Mouse (Mus musculus) kidney, adult 11 months (tissue): ENCODE measurements around the gene Wars.

ENCODE experiments used
- DNase-seq: peaks from one replicate; pipeline ENCODE4 v3.0.0; 2022

Gene Wars

GRCm38 (mm10) chr12:108893715-108894431 is at the start of gene Wars:
Wars (minus strand) TSS chr12:108894174.
- DNase-seq = peak; percentile 94

DNA sequence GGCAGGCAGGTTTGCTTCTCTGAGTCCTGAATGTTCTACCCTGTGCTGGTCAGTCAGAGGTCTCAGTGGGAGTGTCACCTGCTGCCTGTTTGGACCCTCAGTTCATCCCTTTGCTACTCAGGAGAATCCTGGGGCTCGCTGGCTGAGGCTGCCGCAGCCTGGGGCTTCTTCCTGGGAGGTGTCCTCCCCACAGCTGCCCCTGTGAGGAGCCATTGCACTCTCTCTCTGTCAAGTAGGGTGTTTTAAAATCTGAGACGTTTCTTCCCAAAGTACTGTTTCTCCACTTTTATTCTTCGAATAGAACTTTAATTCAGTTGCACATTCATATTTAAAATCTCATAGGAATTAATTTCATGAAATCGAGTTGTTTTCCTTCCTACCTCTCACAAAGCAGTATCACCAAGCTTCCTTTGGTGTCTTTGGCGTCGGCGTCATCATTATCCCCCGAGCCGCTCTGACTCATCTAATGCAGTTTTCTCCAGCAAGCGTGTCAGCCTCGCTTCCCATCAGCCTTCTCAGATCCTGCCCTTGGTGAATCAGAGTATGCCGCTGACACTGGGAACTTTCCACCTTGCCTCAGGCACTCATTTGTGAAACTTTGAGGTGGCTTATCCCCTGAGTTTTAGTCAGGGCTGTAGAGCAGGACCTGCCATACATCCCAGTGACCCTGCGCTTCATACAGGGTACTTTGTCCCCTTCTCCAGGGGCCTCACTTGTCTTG is 48.4 kb upstream of the Wars start:
- DNase-seq = no peak

DNA sequence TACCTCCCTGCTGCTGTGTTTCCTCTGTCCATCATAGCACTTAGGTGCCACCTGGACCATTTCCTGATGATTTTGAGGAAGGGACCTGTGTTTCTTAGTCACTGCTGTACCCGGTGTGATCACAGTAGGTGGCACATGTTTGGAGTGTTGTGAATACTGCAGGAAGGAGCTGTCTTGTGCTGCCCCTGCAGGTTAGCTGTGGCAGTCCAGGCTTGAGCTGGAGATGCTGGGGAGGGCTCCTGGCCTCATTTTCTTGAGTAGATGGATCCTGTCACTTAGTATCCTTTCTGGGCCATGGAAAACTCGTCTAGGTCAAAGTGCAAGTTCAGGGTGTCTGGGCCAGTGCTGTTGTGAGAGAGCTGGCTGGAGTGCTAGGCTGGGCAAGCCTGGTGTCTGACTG is 47.3 kb upstream of the Wars start:
- no peak for DNase-seq

DNA sequence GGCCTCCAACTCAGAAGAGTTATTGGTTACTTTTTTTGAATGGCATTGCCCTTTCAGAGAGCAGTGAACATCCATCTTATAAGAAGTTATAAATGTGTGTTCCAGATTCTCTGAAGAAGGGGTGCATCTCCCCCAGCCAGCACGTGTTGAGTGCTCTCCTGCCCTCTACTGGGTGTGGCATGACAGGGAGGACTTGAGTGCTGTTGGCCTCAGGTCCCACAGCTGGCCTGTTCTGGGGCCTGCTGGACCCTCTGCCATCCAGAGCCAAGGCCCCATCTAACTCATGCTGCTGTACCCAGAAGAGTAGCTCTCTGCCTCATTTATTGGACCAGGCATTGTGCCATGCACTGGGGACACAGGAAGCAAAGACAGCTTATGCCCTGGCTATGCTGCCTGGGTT is 46.3 kb upstream of the Wars start:
- DNase-seq = no peak

- no peak for DNase-seq
Measured at GRCm38 (mm10) chr12:108939317-108939716, 45.3 kb upstream of the Wars start.

DNA sequence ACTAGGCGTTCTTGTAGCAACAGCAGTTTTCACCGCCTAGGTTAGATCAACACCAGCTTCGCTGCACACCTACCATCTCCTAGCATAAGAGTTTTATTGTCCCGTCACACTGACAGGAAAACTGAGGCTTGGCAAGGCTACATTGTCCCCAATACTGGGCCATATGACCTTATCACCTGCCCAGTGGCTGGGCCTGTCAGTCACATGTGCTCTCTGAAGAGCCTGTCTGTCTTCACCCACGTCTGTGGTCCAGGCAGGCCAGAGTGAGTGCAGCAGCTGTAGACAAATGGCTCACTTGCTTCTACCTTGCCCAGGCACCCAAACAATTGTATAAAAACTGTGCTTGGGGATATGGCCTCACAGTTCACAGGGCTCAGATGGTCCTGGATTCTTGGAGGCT is 44.9 kb upstream of the Wars start:
- no peak for DNase-seq

DNA sequence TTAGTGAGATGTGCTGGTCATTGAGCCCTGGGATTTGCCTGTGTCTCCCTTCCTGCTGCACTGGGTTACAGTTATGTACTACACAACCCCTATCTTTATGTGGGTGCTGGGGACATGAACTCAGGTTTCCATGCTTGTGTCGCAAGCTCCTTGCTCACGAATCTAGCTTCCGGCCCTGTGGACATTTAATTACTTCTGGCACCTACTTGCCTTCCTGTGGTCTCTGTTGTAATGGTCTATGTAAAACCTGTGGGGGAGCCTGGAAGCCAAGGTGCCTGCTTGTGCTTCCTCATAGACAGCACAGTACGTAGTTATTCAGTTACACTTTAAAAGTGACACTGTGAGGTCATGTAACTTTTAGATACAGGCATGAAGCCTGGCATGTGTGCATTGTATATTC is 43.5 kb upstream of the Wars start:
- DNase-seq = no peak

DNA sequence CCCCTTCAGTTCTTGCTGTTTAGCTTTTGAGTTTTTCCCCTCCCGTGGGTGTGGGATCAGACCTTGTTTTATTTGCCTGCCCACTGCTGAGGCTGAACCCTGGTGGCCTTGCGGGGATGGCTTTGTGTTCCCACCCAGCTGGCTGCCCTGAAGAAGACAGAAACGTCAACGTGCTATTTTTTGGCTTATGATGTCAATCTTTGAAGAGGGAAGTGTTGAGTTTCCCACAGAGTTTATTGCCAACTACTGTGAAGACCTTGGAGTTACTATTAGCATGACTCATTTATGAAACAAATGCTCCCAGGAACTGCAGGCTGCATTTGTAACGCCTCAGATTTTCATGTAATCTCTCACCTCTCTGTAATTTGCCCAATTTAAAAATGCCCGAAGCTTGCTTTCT is 42.9 kb upstream of the Wars start:
- DNase-seq = no peak

GRCm38 (mm10) chr12:108934231-108934630 is 40.3 kb upstream of the Wars start:
- DNase-seq = no peak

- DNase-seq = no peak
Measured at GRCm38 (mm10) chr12:108932113-108932512, 38.1 kb upstream of the Wars start.

- DNase-seq = no peak
Measured at GRCm38 (mm10) chr12:108931341-108932053, 37.5 kb upstream of the Wars start.

DNA sequence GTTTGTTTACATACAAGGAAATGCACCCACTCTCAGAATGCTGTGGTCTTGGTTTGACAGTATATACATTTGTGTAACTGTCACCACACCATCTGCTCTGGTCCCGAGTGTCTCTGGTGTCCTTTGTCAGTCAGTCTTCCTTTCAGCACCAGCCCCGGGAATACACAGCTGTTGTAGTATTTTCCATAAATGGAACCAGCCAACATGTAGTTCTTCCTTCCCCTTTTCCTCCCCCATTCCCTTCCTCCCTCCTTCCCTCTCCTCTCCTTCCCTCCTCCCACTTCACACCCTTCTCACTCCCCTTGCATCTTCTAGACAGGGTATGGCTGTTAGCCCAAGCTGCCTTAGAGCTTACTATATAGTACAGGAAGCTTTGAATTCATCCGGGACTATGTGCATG is 35.5 kb upstream of the Wars start:
- no peak for DNase-seq

DNA sequence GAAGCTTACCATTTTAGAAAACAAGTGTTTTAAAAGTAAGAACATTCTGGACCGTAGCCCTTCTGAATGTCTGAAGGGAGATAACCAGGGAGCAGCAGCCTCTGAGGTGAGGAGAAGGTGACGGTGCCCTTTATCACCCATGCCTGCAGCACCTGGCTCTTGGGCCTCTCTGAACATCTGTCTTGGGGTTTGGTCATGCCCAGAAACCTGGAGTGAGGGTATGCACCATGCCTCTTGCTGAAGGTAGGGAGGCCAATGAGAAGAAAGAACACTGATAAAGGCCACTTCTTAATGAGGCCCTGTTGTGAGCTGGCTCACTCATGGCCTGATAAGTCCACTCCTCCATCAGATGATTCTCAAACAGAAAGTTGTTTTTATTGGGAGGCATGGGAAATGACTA is 34.3 kb upstream of the Wars start:
- no peak for DNase-seq

GRCm38 (mm10) chr12:108926606-108927111 is 32.7 kb upstream of the Wars start:
- DNase-seq = no peak

DNA sequence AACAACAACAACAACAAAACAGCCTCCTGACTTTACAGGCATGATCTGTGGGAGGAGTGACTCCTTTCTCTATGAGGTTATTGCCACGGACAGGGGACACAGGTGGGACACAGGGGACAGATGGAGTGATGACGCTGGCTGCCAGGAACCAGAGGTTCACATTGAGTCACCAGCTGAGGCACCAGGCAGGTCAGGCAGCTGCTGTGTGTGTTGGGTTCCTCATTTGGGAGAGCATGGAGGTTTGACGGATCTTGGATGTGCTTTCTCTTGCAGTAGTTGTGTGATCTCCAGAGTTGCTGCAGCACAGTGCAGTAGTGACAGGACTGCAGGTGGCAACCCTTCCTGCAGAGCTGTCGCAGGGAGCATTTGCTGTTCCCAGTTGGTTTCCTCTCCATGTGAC is 24.8 kb upstream of the Wars start:
- no peak for DNase-seq

GRCm38 (mm10) chr12:108917509-108917908 is 23.5 kb upstream of the Wars start:
- DNase-seq = no peak

DNA sequence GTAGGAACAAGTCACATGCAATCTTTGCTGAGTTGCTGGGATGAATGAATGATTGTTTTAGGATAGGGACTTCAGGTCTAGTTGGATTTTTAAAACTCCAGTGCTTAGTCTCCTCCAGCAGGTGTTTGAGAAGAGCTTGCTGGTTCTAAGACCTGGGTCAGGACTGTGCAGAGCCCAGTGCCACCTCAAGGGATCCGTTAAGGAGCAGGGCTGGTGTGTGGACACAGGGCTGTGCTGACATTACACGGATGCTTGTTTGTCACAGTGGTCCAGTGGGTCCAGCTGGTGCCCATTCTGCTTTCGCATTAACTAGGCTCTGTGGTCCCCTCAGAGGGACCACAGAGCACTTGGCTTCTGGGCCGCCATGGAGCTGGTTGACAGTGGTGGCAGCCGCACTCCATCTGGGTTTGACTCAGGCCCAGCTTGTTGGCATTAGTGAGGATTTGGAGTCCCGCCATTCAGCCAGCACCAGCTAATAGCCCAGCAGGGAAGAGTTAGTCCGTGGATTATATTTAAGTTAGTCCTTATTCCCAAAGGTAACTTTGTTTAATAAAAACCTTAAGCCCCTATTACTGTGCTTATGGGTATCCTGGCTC is 22.6 kb upstream of the Wars start:
- no peak for DNase-seq

GRCm38 (mm10) chr12:108915893-108916292 is 21.9 kb upstream of the Wars start:
- DNase-seq = no peak

GRCm38 (mm10) chr12:108914709-108915340 is 20.9 kb upstream of the Wars start:
- no peak for DNase-seq

- DNase-seq = no peak
Measured at GRCm38 (mm10) chr12:108914198-108914597, 20.2 kb upstream of the Wars start.

DNA sequence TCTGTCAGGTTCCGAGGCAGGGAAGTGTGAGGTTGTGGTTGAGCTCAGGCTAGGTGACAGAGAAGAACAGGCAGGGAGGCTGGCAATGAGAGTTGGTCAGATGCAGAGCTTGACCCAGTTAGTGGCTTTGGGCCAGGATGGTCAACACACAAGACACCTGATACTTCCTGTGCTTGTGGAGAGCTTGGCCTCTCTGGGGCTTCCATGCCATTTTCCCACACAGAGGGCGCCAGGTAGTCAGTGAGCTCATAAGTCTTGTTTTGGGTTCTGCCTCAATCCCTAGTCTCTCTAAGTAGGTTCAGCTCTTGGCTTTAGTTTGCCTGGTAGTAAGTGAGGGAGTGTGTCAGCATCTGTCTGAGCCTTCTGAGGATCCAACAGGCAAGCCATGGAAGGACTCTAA is 18.5 kb upstream of the Wars start:
- DNase-seq = no peak

- DNase-seq = no peak
Measured at GRCm38 (mm10) chr12:108909846-108910433, 16.0 kb upstream of the Wars start.
